Mouse (Mus musculus): ENCODE data around the gene Ebf1.

GRCm38 (mm10) chr11:44682703-44683539 is 65.8 kb downstream of the Ebf1 start:
- TF ChIP-seq GATA1 (IDR thresholded peaks at IDR 0.05; ENCODE audit: low read length) (no peak), TAL1 (IDR thresholded peaks at IDR 0.05; ENCODE audit: low read length) (no peak)

Measured in erythroblast, embryonic 14.5 days (primary cell).